Mouse (Mus musculus) heart, adult 2 months (tissue): ENCODE measurements around the gene 6820408C15Rik.

Experiments used
- CTCF ChIP-seq: fragments of 200-600 bp; IDR thresholded peaks from 2 replicates; pipeline ENCODE4 v1.8.1; 2022; ENCODE audit warnings: antibody characterized with exemption, mild to moderate bottlenecking, moderate library complexity
- EP300 ChIP-seq: fragments of 200-500 bp; IDR thresholded peaks from 2 replicates; pipeline ENCODE4 v1.6.1; 2011; ENCODE audit warnings: low read depth, low read length, control low read depth; ENCODE audit not compliant: insufficient read depth
- POLR2A ChIP-seq: fragments of 200-500 bp; IDR thresholded peaks from 2 replicates; pipeline ENCODE4 v1.6.1; 2011; ENCODE audit warnings: mild to moderate bottlenecking, low read depth, low read length, control low read depth; ENCODE audit not compliant: insufficient read depth

DNA sequence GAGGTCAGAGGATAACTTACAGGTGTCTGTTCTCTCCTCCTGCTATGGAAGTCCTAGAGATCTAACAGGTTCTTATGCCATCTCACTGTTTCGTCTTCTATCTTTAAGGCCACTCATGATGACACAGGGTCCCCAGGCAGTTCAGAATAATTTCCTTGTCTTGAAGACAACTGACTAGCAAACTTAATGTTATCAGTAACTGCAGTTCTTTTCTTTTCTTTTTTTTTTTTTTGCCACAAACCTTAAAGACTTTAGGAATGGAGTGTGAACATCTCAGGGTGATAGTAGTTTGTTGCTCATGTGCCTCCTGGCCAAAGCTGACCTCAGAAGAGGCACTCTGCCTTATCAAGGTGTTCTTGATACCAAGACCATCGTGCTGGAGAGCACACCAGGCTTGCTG, 31.3 kb downstream of the 6820408C15Rik start:
- TF ChIP-seq CTCF (no peak), EP300 (no peak), POLR2A (no peak)
